ENCODE assay signal across 11 mouse cellular contexts in genomic region chr10:118103906-118104305, GRCm38 (mm10). TPM values are rescaled to one million over a fixed set of nuclear protein-coding genes. Genes with fewer than 3 reads are reported as not detected.
DNase-seq lines count a peak whose midpoint lies in the region; ATAC-seq and TF ChIP-seq lines count a peak whose summit lies in the region.
"Had no signal": no experiment of that assay in that cellular context is flagged by ENCODE, and none has a peak within 500 bp of the region (broad histone marks: within the 10 kb centered on the region; RNA-seq: fewer than 3 reads in every experiment).

No protein-coding gene starts in this region.

- H3K9ac ChIP-seq in heart, embryonic 16.5 days (ENCODE audit: low read length): no peak overlapping the region
- peak overlapping the region; percentile 36; the same call in 1 of the 2 replicates for H3K9ac ChIP-seq in midbrain, embryonic 11.5 days (ENCODE audit: low read length)
- no peak overlapping the region for H3K9ac ChIP-seq in midbrain, embryonic 16.5 days (ENCODE audit: low read depth, low read length)
- H3K9ac ChIP-seq: liver, embryonic 15.5 days had no signal

- no peak for TF ChIP-seq CTCF in bone marrow macrophage, adult 2 months (IDR thresholded peaks at IDR 0.05; ENCODE audit: low read depth, low read length)

- no peak overlapping the region for H3K4me2 ChIP-seq in heart, embryonic 16.5 days (ENCODE audit: low read depth, low read length)
- H3K4me2 ChIP-seq in midbrain, embryonic 11.5 days: no peak overlapping the region; the same call in 1 of the 2 replicates
- no peak overlapping the region for H3K4me2 ChIP-seq in midbrain, embryonic 16.5 days (ENCODE audit: low read length)
- peak overlapping the region; percentile 65 for H3K4me2 ChIP-seq in myocyte (ENCODE audit: low read depth)

- ATAC-seq in heart, embryonic 16.5 days (replicated peaks; ENCODE audit: extremely low read depth, insufficient read depth, low FRiP score): no peak
- no peak for ATAC-seq in midbrain, embryonic 11.5 days (ENCODE audit: low FRiP score)
- ATAC-seq in midbrain, embryonic 16.5 days: no peak

- no peaks in the 10 kb centered on the region for H3K79me2 ChIP-seq in myocyte (ENCODE audit: control insufficient read depth, insufficient read depth)

- no peak overlapping the region for H3K4me3 ChIP-seq in heart, embryonic 16.5 days (ENCODE audit: low read length)
- H3K4me3 ChIP-seq in midbrain, embryonic 11.5 days (ENCODE audit: low read depth, low read length): no peak overlapping the region
- no peak overlapping the region for H3K4me3 ChIP-seq in midbrain, embryonic 16.5 days (ENCODE audit: low read depth, low read length)
- H3K4me3 ChIP-seq in bone marrow macrophage, adult 2 months (ENCODE audit: insufficient read depth, low read length): no peak overlapping the region
- no peak overlapping the region for H3K4me3 ChIP-seq in myocyte

- H3K27ac ChIP-seq in heart, embryonic 16.5 days (ENCODE audit: low read length): peak overlapping the region; percentile 4; the same call in 1 of the 2 replicates
- no peak overlapping the region for H3K27ac ChIP-seq in midbrain, embryonic 11.5 days (ENCODE audit: low read depth, low read length)
- no peak overlapping the region for H3K27ac ChIP-seq in midbrain, embryonic 16.5 days (ENCODE audit: low read length)
- peak overlapping the region; percentile 12; the same call in 1 of the 2 replicates for H3K27ac ChIP-seq in bone marrow macrophage, adult 2 months (ENCODE audit: insufficient read depth, low read depth, low read length)
- H3K27ac ChIP-seq: kidney, postnatal 0 days; liver, embryonic 15.5 days had no signal

- no peaks in the 10 kb centered on the region; the same call in 1 of the 2 replicates for H3K9me3 ChIP-seq in heart, embryonic 16.5 days (replicated peaks; ENCODE audit: control insufficient read depth, low read length)
- H3K9me3 ChIP-seq in midbrain, embryonic 11.5 days (ENCODE audit: control insufficient read depth, low read length): no peaks in the 10 kb centered on the region
- no peaks in the 10 kb centered on the region for H3K9me3 ChIP-seq in midbrain, embryonic 16.5 days (replicated peaks; ENCODE audit: control insufficient read depth, low read length, poor library complexity, severe bottlenecking)
- H3K9me3 ChIP-seq: limb, embryonic 10.5 days; liver, embryonic 15.5 days had no signal

- H3ac ChIP-seq in myocyte (ENCODE audit: control insufficient read depth, insufficient read length): no peak overlapping the region

- DNase-seq in heart, postnatal 10 days: no peak
- DNase-seq in midbrain, embryonic 11.5 days (ENCODE audit: low spot score, missing footprints): peak; percentile 47
- DNase-seq in left cerebral cortex, adult 18-20 months (ENCODE audit: low spot score in 2 of 2): no peak

- no peaks in the 10 kb centered on the region for H3K4me1 ChIP-seq in heart, embryonic 16.5 days (ENCODE audit: control insufficient read depth, insufficient read depth, low read length)
- peaks cover 3% of the 10 kb centered on the region for H3K4me1 ChIP-seq in midbrain, embryonic 11.5 days (ENCODE audit: control insufficient read depth, insufficient read depth, low read length)
- H3K4me1 ChIP-seq in midbrain, embryonic 16.5 days (ENCODE audit: control insufficient read depth, insufficient read depth, low read length): peaks cover 6% of the 10 kb centered on the region; the same call in 1 of the 2 replicates
- H3K4me1 ChIP-seq in bone marrow macrophage, adult 2 months (ENCODE audit: control insufficient read depth, insufficient read depth, low read length): peaks cover 40% of the 10 kb centered on the region

- H3K27me3 ChIP-seq in heart, embryonic 16.5 days (ENCODE audit: control insufficient read depth, insufficient read depth, low read length): no peaks in the 10 kb centered on the region; the same call in 1 of the 2 replicates
- no peaks in the 10 kb centered on the region for H3K27me3 ChIP-seq in midbrain, embryonic 11.5 days (ENCODE audit: control insufficient read depth, insufficient read depth, low read length)
- no peaks in the 10 kb centered on the region for H3K27me3 ChIP-seq in midbrain, embryonic 16.5 days (ENCODE audit: control insufficient read depth, insufficient read depth, low read depth, low read length)
- no peaks in the 10 kb centered on the region for H3K27me3 ChIP-seq in myocyte (ENCODE audit: control insufficient read depth, insufficient read depth, insufficient read length)
- H3K27me3 ChIP-seq: CH12.LX; liver, embryonic 15.5 days had no signal

- TF ChIP-seq POLR2A in bone marrow macrophage, adult 2 months (IDR thresholded peaks at IDR 0.05; ENCODE audit: borderline replicate concordance, low read depth, low read length): no peak
- no peak for TF ChIP-seq POLR2A in myocyte (IDR thresholded peaks at IDR 0.05; ENCODE audit: insufficient read length, low read depth)

- WGBS in heart, embryonic 16.5 days: 76% methylated on average over 10 of the region's 10 CpGs
- 79% methylated on average over 10 of the region's 10 CpGs for WGBS in midbrain, embryonic 11.5 days
- 81% methylated on average over 10 of the region's 10 CpGs for WGBS in midbrain, embryonic 16.5 days

- H3K36me3 ChIP-seq in heart, embryonic 16.5 days (ENCODE audit: control insufficient read depth, insufficient read depth): no peaks in the 10 kb centered on the region
- H3K36me3 ChIP-seq in midbrain, embryonic 11.5 days (ENCODE audit: control insufficient read depth, insufficient read depth, low read length): no peaks in the 10 kb centered on the region
- no peaks in the 10 kb centered on the region for H3K36me3 ChIP-seq in midbrain, embryonic 16.5 days (ENCODE audit: control insufficient read depth, insufficient read depth, low read length)
- H3K36me3 ChIP-seq in myocyte (ENCODE audit: control insufficient read depth, insufficient read depth): no peaks in the 10 kb centered on the region
- H3K36me3 ChIP-seq: limb, embryonic 10.5 days; liver, embryonic 15.5 days had no signal

- intact Hi-C loops in heart, postnatal 10 days (cut with DNase I): loop anchor here (5.0 kb wide), 3 partner anchors 52 to 192 kb away; no protein-coding TSS in a partner anchor

TF ChIP-seq in myocyte, 11 proteins besides CTCF, POLR2A, EP300 and RAD21:
- TF ChIP-seq MYOG (IDR thresholded peaks at IDR 0.05; ENCODE audit: control insufficient read depth in 1 of 3, insufficient read depth in 1 of 3, insufficient read length in 2 of 3, low read depth in 2 of 3): no peak
- TF ChIP-seq TCF12 (IDR thresholded peaks at IDR 0.05; ENCODE audit: insufficient read depth, poor library complexity, severe bottlenecking): no peak
- no peak for TF ChIP-seq SRF (IDR thresholded peaks at IDR 0.05; ENCODE audit: control insufficient read depth, insufficient read length, low read depth)
- TF ChIP-seq TCF3 (IDR thresholded peaks at IDR 0.05; ENCODE audit: insufficient read length, low read depth): no peak
- no peak for TF ChIP-seq E2F4 (IDR thresholded peaks at IDR 0.05; ENCODE audit: insufficient read depth)
- no peak for TF ChIP-seq POLR2AphosphoS2 (IDR thresholded peaks at IDR 0.05; ENCODE audit: insufficient read length, low read depth)
- no peak for TF ChIP-seq MAX (IDR thresholded peaks at IDR 0.05; ENCODE audit: low read depth)
- TF ChIP-seq USF1 (IDR thresholded peaks at IDR 0.05; ENCODE audit: low read depth): no peak
- no peak for TF ChIP-seq MYOD1 (IDR thresholded peaks at IDR 0.05; ENCODE audit: control insufficient read depth in 1 of 3, insufficient read length in 2 of 3, low read depth in 2 of 3)
- no peak for TF ChIP-seq REST (IDR thresholded peaks at IDR 0.05; ENCODE audit: insufficient read depth, insufficient read length)
- TF ChIP-seq CEBPB (IDR thresholded peaks at IDR 0.05; ENCODE audit: insufficient read depth, poor library complexity, severe bottlenecking): no peak

RNA-seq across cellular contexts. Expression of gene Mdm1, which starts 37.7 kb away (rescaled TPM):
- polyA plus RNA-seq in heart, embryonic 16.5 days (2015; fragmentation: Nextera tagmentation; extraction: Ambion mirVana): 15.8 and 19.3 TPM in 2 replicates
- total RNA-seq in heart, postnatal 10 days (2021): 1 to 10 TPM; 5.6 to 6.6 TPM
- polyA plus RNA-seq in midbrain, embryonic 11.5 days (2014; fragmentation: Nextera tagmentation; extraction: Ambion mirVana): 56.7 and 59.0 TPM in 2 replicates
- 30.6 and 31.7 TPM in 2 replicates for polyA plus RNA-seq in midbrain, embryonic 16.5 days (2015; fragmentation: Nextera tagmentation; extraction: Ambion mirVana)
- 12.0 and 12.8 TPM in 2 replicates for polyA plus RNA-seq in bone marrow macrophage, adult 2 months (2012; ENCODE audit: insufficient read depth, insufficient read length, missing spikeins)
- polyA plus RNA-seq in myocyte (2012; fragmentation: generic; extraction: Trizol): 3.4 TPM
- 1 to 10 TPM; 7.6 to 7.8 TPM for total RNA-seq in left cerebral cortex, adult 18-20 months (2021)

Comparison
In these comparisons a context has a peak if more than half of its experiments do, and no peak if none do; other contexts are left out.
1. H3K27ac ChIP-seq: peak in heart, embryonic 16.5 days (single experiment) and bone marrow macrophage, adult 2 months (single experiment); none in midbrain, embryonic 11.5 days (single experiment) and midbrain, embryonic 16.5 days (single experiment).